Mouse (Mus musculus): Measurements from ENCODE around the gene Arhgef6. TPM values are rescaled to one million over a fixed set of nuclear protein-coding genes. Genes with fewer than 3 reads are reported as not detected.

Gene Arhgef6
- 98.8 to 126 TPM (median 112 TPM) in 4 replicates for total RNA-seq (2023; ENCODE audit: inconsistent age)

GRCm38 (mm10) chrX:57338371-57339211, at the start of gene Arhgef6:
Gene Arhgef6, minus strand, starts transcription at chrX:57338729.

GRCm38 (mm10) chrX:57211876-57212275, 126.7 kb downstream of the Arhgef6 start, which contains the start of gene Cd40lg:
Gene Cd40lg, plus strand, starts transcription at chrX:57212143.

Other genes with a start within 250 kb of the Arhgef6 start
- not detected in 4 replicates for gene Cd40lg, start 126.6 kb downstream of the Arhgef6 start, total RNA-seq (2023; ENCODE audit: inconsistent age)
- gene Rbmx, start 54.3 kb upstream of the Arhgef6 start, total RNA-seq (2023; ENCODE audit: inconsistent age): 55.7 to 69.5 TPM (median 60.8 TPM) in 4 replicates
- not detected in 4 replicates for gene Gm364, start 70.4 kb upstream of the Arhgef6 start, total RNA-seq (2023; ENCODE audit: inconsistent age)
- not detected in 4 replicates for gene Gpr101, start 165.0 kb upstream of the Arhgef6 start, total RNA-seq (2023; ENCODE audit: inconsistent age)

All from B cell, adult (primary cell).